Mouse (Mus musculus) T-helper 1 cell (primary cell): Measurements from ENCODE around the gene Nktr.

Source experiments
- in situ Hi-C: fragments of 300-600 bp; cut with MboI, MseI; formaldehyde crosslinking; loops from one replicate; pipeline ENCODE4 v1.15.1; 2025; ENCODE audit warnings: high pct_unique_total_duplicates

The Nktr gene

DNA sequence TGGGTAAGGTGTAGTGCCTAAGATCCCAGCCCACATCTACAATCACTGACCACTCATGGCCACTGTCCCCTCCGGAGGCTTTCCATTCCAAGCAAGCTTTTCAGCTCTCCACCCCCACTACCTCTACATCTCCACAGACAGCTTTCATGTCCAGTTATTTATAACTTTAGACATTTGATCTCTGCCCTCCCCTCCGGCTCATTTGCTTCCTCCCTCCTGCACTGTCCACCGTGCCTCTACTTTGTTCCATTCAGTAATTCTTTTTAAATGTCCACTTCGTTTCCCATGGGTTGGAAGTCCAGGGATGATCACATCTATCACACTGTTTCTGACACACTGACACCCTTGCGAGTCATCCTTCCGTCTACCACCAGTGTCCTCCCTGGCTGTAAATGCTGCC is 11.2 kb upstream of the Nktr start:
- in situ Hi-C loops, result no loop called here

DNA sequence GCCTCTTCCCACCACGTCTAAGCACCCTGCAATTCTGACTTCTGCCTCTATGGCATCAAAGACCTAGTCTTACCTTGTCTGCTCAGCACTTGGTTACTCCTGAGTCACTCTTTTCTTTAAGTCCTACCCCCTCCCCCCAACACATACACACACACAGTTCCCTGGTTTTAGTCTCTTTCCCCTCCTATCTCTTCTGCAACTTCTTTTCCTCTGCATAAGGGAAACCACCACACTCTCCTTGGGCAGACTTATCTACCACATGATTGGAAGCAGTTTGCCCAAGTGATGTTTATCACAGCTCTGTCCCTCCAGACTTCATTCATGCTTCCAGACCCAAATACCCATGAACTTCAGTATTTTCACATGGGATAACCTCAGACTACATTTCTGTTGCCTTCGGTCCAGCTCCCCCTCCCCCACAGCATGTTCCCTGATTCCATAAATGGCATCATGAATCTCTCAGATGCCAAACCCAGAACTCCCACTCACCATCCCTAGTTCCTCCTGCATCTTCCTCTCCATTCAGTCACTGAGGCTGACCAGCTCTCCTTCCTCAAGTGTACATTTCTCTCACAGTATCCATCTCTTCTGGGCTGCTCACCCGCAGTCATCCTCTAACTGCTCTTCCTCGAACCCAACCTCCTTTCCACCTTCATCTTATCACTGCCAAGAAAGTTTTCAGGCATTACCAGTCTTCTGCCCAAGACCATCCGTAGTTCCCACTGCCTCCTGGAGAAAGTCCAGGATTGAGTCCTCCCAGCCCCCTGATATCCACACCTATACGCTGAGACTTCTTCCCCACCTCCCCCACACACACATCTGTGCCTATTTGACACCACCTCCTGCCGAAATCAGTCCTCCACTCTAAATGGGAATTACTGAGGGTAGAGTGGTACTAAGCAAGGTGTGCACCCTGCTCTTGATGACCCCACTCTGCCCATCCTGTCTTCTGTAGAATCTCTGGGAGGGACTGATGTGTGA is 10.2 kb upstream of the Nktr start:
- in situ Hi-C loops, result no loop called here

- in situ Hi-C loops, result no loop called here
These were observed 8.9 kb upstream of the Nktr start, which contains the start of gene Ss18l2 for GRCm38 (mm10) chr9:121709898-121710583. TSS of gene Ss18l2 (plus strand) at chr9:121710329.

DNA sequence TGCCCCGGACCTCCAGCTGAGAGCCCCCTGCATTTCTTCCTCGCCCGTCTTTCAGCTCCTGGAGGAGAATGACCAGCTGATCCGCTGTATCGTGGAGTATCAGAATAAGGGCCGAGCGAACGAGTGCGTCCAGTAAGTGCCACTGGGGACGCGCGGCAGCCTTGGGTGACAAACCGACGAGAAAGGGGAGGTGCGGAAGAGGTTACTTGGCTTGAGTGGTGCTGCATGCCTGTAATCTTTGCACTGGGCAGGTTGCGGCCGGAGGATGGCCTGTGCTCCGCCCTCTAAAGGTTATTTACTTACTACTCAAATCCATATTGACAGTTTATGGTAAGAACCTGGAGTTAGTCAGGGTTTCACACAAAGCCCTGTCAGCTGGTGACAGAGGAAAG is 8.4 kb upstream of the Nktr start:
- in situ Hi-C loops, result no loop called here

DNA sequence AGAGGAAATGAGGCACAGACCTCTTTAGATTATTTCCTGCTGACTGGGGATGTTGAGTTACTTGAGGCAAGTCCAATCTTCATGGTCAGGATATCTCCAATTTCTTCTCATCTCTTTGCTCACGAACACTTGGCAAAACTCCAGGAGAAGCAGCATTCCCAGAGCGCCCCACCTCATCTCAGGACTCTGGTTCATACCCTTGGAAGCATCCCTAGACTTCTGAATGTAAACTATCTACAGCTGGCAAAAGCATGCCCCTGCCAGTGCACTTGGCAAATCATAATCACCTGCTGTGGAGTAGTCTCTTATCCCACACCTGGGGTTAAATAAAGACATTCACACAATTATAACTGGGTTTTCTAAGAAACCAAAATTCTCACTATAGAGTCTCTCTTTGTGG is 1.9 kb upstream of the Nktr start:
- in situ Hi-C loops, result no loop called here

DNA sequence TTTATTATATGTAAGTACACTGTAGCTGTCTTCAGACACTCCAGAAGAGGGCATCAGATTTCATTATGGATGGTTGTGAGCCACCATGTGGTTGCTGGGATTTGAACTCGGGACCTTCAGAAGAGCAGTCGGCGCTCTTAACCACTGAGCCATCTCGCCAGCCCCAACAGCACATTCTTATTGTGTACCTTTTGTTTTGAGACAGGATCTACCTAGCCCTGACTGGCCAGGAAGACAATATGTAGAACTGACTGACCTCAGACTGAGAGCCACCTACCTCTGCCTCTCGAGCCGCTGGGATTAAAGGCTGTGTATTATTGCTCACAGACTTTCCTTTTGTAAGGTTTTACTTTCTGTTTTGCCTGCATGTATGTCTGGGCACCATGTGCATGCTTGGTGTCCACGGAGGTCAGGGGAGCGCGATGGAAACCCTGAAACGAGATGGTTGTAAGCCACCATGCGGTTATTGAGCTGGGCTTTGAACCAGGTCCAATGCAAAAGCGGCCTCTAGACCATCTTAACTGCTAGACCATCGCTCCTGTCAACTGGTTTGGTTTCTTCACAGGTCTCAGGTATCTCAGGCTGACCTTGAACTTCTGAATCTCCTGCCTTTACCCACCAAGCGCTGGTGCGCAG is 781 bp upstream of the Nktr start:
- in situ Hi-C loops, result no loop called here

DNA sequence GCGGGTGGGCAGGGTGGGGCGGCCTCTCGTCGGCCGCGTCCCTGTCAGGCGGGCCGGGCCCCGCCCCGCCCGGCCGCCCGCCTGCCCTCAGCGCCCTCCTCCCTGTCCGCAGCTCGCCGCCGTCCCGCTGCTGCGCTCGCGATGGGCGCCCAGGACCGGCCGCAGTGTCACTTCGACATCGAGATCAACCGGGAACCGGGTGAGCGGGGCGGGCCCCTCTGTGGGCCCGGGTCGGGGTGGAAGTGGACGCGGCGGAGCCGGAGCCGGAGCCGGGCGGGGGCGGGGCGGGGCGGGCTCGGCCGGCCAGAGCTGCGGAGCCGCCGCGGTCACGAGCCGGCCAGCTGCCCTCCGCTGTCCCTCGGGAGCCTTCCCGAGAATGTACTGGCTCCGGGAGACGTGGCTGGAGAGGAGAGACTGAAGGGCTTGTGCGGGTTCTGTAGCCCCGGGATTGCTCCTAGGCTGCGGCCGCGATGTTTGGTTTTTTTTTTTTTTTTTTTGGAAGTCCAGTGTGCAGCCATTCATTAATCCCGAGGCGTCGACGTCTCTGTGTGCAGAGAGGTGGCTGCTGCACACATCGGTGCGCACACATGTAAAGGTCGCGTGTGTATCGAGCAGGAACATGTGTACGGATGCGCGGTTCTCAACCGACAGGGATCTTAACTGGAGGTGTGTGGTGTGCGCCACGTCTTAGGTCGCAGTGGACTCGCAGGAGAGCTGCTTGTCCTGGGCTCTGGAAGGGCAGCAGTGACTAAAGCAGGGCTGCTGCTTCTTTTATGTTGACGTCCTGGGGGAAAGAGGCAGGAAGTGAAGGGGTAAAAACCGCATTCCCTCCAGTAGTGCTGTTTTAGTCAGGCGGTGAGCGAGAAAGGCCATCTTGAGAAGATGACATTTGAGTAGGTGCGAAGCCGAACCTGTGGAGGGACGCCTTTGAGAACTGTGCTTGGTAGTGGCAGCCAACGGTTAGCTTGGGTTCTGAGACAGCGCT is 670 bp downstream of the Nktr start:
- in situ Hi-C loops, result no loop called here

DNA sequence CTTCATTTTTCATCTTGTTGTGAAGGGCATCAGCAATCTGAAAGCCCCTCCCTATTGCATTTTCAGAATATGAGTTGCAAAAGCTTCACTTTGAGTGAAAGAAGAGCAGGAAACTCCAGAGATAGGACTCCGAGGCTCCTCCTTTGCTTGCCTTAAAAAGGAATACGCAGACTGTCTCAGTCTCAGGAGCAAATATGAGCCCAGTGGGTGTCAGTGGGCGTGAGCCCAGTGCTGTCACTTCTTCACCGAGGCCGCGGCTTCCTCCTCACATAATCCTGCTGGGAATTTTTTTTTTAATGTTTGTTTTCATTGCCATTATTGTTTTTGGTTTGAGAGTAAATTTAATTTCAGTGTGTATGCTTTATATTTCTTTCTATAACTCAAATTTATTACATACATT is 21.5 kb downstream of the Nktr start:
- in situ Hi-C loops, result loop anchor here (25.0 kb wide), 1 partner anchor 1272 kb away; the partner anchor contains the start of gene Tmem42

GRCm38 (mm10) chr9:121741168-121741567 is 22.2 kb downstream of the Nktr start:
- in situ Hi-C loops, result loop anchor here (25.0 kb wide), 1 partner anchor 1271 kb away; the partner anchor contains the start of gene Tmem42

DNA sequence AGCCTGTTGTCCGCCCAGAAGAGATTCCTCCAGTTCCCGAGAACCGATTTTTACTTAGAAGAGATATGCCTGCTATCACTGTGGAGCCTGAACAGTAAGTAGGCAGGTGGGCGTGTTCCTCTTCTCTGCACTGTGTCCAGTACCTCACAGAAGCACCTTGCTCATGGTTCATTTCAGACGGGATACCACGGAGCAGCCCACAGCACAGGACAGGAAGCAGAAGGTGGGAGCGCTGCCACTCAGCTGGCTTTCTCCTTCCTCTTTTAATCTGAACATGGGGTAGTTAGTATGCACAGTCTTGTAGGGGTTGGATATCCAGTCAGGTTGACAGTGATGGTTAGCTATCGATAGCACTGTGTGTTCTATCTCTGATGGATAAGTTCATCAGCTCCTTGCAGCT is 25.1 kb downstream of the Nktr start:
- in situ Hi-C loops, result loop anchor here (25.0 kb wide), 1 partner anchor 1268 kb away; the partner anchor contains the start of gene Tmem42

- in situ Hi-C loops, result no loop called here
These were observed 33.8 kb downstream of the Nktr start for GRCm38 (mm10) chr9:121752774-121753173.

DNA sequence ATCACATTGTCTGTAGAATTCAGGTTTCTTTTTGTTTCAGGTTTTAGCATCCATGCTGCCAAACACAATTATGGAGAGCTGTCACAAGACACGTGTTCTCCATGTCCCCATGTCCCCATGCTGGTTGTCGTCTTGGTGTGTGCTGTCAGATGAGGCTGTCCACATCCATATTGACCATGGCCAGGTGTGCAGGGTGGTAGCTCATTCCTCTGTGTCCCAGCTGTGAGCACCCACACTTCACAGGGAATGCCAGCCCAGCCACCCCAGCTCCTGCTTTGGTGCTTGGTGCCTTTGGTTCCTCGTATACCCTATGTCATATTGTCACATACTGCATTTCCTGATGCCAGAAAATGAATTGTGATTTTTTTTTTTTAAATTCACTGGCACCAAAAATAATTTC is 35.7 kb downstream of the Nktr start:
- in situ Hi-C loops, result no loop called here

GRCm38 (mm10) chr9:121756785-121757184 is 37.8 kb downstream of the Nktr start:
- in situ Hi-C loops, result no loop called here

GRCm38 (mm10) chr9:121757432-121757831 is 38.5 kb downstream of the Nktr start:
- in situ Hi-C loops, result no loop called here

DNA sequence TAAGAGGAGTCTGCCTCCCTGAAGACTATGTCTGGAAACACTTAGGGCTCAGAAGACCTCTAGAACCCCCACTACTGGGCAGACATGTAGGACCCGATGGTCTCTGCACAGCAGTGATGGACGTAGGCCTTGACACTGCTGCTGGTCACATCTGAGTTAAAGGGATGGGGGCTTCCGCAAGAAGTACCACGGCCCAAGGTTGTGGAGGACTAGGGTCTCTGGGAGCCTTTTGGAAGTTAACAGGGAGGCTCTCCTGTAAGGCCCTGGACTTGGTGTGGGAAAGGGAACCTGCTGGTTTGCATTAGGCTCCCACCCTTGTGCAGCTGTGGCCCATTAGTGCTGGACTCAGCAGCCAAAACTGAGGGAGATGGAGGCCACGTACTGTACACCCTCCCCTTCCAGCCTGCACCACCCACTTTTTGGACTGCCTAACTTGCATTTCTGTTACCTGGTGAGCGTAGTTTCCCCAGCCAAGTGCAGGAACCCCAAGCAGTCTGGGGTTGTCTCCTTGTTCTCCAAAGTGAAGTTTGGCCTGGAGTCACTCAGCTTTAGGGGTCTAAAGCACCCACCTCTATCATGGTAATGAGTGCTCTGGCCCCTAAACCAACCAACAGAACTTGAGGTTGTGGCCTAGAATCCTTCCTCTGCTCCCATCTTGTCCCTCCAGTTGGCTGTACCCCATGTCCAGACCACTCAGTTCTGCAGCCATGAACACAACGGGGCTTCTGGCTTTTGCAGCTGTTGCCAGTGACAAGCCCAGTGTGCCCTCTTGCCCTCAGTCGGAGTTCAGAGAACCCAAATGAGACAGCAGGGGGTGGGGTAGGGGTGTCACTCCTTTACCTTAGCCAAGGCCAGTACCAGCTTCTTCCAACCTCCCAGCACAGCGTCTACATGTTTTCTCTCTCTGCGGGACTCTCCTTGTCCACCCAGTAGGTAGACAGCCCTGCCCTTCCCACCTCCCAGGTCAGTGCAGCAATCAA is 39.2 kb downstream of the Nktr start:
- in situ Hi-C loops, result no loop called here

GRCm38 (mm10) chr9:121759091-121760081 is 40.4 kb downstream of the Nktr start, which contains the start of gene Zfp651:
TSS of gene Zfp651 (plus strand) at chr9:121759330.
- in situ Hi-C loops, result no loop called here

- in situ Hi-C loops, result no loop called here
These were observed 41.5 kb downstream of the Nktr start for GRCm38 (mm10) chr9:121760271-121761090.
